ENCODE assay signal across 30 mouse cellular contexts in genomic region chr2:122185086-122185485, GRCm38 (mm10). TPM values are rescaled to one million over a fixed set of nuclear protein-coding genes. Genes with fewer than 3 reads are reported as not detected.
DNase-seq lines count a peak whose midpoint lies in the region; ATAC-seq lines count a peak whose summit lies in the region.
"Had no signal": no experiment of that assay in that cellular context is flagged by ENCODE, and none has a peak within 500 bp of the region (broad histone marks: within the 10 kb centered on the region; RNA-seq: fewer than 3 reads in every experiment).

No protein-coding gene starts in this region.

- H3K4me2 ChIP-seq in intestine, embryonic 15.5 days (replicated peaks): no peak overlapping the region
- H3K4me2 ChIP-seq: embryonic facial prominence, embryonic 13.5 days; embryonic facial prominence, embryonic 15.5 days; forebrain, embryonic 13.5 days; forebrain, embryonic 15.5 days had no signal

- H3K4me1 ChIP-seq in intestine, embryonic 15.5 days (replicated peaks): no peaks in the 10 kb centered on the region
- H3K4me1 ChIP-seq: embryonic facial prominence, embryonic 13.5 days; embryonic facial prominence, embryonic 15.5 days; forebrain, embryonic 10.5 days; forebrain, embryonic 13.5 days; forebrain, embryonic 15.5 days had no signal

- 0 out of 2 replicates have a peak, but pooled peaks have one; percentile 45 for ATAC-seq in common myeloid progenitor, adult 5-6 weeks (replicated peaks; ENCODE audit: low read depth, poor library complexity, severe bottlenecking)
- ATAC-seq in megakaryocyte, adult 5-6 weeks (ENCODE audit: poor library complexity, severe bottlenecking): peak; percentile 75
- no peak for ATAC-seq in intestine, embryonic 15.5 days
- ATAC-seq: activated CD4-positive, CD25-positive, alpha-beta regulatory T cell, adult 4 months; CD4-positive, CD25-positive, alpha-beta regulatory T cell, adult 4 months; forebrain, embryonic 13.5 days; forebrain, embryonic 15.5 days; forebrain, postnatal 0 days; Patski had no signal

- no peaks in the 10 kb centered on the region for H3K36me3 ChIP-seq in intestine, embryonic 15.5 days
- H3K36me3 ChIP-seq: embryonic facial prominence, embryonic 13.5 days; embryonic facial prominence, embryonic 15.5 days; forebrain, embryonic 10.5 days; forebrain, embryonic 15.5 days; G1E had no signal

- H3K4me3 ChIP-seq in intestine, embryonic 15.5 days (replicated peaks): no peak overlapping the region
- H3K4me3 ChIP-seq: embryonic facial prominence, embryonic 13.5 days; embryonic facial prominence, embryonic 15.5 days; erythroblast, embryonic 14.5 days; forebrain, embryonic 10.5 days; forebrain, embryonic 13.5 days; forebrain, embryonic 15.5 days had no signal

- H3K27ac ChIP-seq in intestine, embryonic 15.5 days: no peak overlapping the region
- H3K27ac ChIP-seq: embryonic facial prominence, embryonic 13.5 days; embryonic facial prominence, embryonic 15.5 days; forebrain, embryonic 10.5 days; forebrain, embryonic 13.5 days; forebrain, embryonic 15.5 days had no signal

- WGBS in intestine, embryonic 15.5 days: 84% methylated on average over 4 of the region's 4 CpGs

- no peak overlapping the region for H3K9ac ChIP-seq in intestine, embryonic 15.5 days
- H3K9ac ChIP-seq: embryonic facial prominence, embryonic 13.5 days; embryonic facial prominence, embryonic 15.5 days; forebrain, embryonic 13.5 days; forebrain, embryonic 15.5 days; forebrain, postnatal 0 days had no signal

- no peaks in the 10 kb centered on the region for H3K9me3 ChIP-seq in intestine, embryonic 15.5 days
- H3K9me3 ChIP-seq: embryonic facial prominence, embryonic 13.5 days; embryonic facial prominence, embryonic 15.5 days; forebrain, embryonic 10.5 days; forebrain, embryonic 13.5 days; forebrain, embryonic 15.5 days; G1E had no signal

- H3K27me3 ChIP-seq in intestine, embryonic 15.5 days (replicated peaks): no peaks in the 10 kb centered on the region
- H3K27me3 ChIP-seq: CH12.LX; embryonic facial prominence, embryonic 13.5 days; embryonic facial prominence, embryonic 15.5 days; forebrain, embryonic 13.5 days; forebrain, embryonic 15.5 days had no signal

- DNase-seq in A20 (ENCODE audit: low read depth, low spot score): peak; percentile 30
- DNase-seq in urinary bladder, postnatal 25 days (ENCODE audit: low spot score): no peak
- DNase-seq in kidney, postnatal 14 days: no peak
- DNase-seq: adrenal gland, adult 8-10 months; adrenal gland, postnatal 14 days; adrenal gland, postnatal 36 days; B cell, adult 2 months; cerebellum, adult 11-12 months; cerebellum, adult 2 months; cerebellum, adult 9-10 months; cerebellum, postnatal 10 days; cerebellum, postnatal 25 days; embryo, embryonic 11 days; forebrain, postnatal 0 days had no signal

RNA-seq across cellular contexts. Expression of gene Patl2, which starts 0.9 kb away (rescaled TPM):
- not detected in 2 replicates for total RNA-seq in common myeloid progenitor, adult 5-6 weeks (2017)
- not detected in 2 replicates for total RNA-seq in megakaryocyte, adult 5-6 weeks (2015)
- total RNA-seq in megakaryocyte, adult 5-6 weeks (2017): not detected in 2 replicates
- polyA plus RNA-seq in intestine, embryonic 15.5 days (2015; fragmentation: Nextera tagmentation; extraction: Ambion mirVana): not detected in 2 replicates
- total RNA-seq: adrenal gland, adult 18-20 months; adrenal gland, postnatal 36 days; CH12.LX; forebrain, postnatal 0 days had no signal
- polyA plus RNA-seq: embryonic facial prominence, embryonic 13.5 days; erythroblast, embryonic 14.5 days; forebrain, embryonic 10.5 days; forebrain, embryonic 13.5 days; forebrain, embryonic 15.5 days; forebrain, postnatal 0 days had no signal

RNA-seq across cellular contexts. Expression of gene Terb2, which starts 1.0 kb away (rescaled TPM):
- total RNA-seq in common myeloid progenitor, adult 5-6 weeks (2017): not detected in 2 replicates
- not detected in 2 replicates for total RNA-seq in megakaryocyte, adult 5-6 weeks (2015)
- not detected in 2 replicates for total RNA-seq in megakaryocyte, adult 5-6 weeks (2017)
- polyA plus RNA-seq in intestine, embryonic 15.5 days (2015; fragmentation: Nextera tagmentation; extraction: Ambion mirVana): not detected in 2 replicates
- total RNA-seq: adrenal gland, adult 18-20 months; adrenal gland, adult 8-10 months; adrenal gland, postnatal 14 days; adrenal gland, postnatal 36 days; CH12.LX; forebrain, postnatal 0 days; G1E had no signal
- polyA plus RNA-seq: activated CD4-positive, CD25-positive, alpha-beta regulatory T cell, adult 4 months; CD4-positive, CD25-positive, alpha-beta regulatory T cell, adult 4 months; cerebellum, adult 2 months; embryonic facial prominence, embryonic 11.5 days; embryonic facial prominence, embryonic 13.5 days; embryonic facial prominence, embryonic 15.5 days; erythroblast, embryonic 14.5 days; forebrain, embryonic 10.5 days; forebrain, embryonic 13.5 days; forebrain, embryonic 15.5 days; forebrain, postnatal 0 days; G1E; Patski had no signal

RNA-seq across cellular contexts. Expression of gene Trim69, which starts 24.6 kb away (rescaled TPM):
- not detected in 2 replicates for total RNA-seq in common myeloid progenitor, adult 5-6 weeks (2017)
- total RNA-seq in megakaryocyte, adult 5-6 weeks (2015): not detected in 2 replicates
- total RNA-seq in megakaryocyte, adult 5-6 weeks (2017): 0.33 TPM in 1 of 2 replicates, not detected in the other
- polyA plus RNA-seq in intestine, embryonic 15.5 days (2015; fragmentation: Nextera tagmentation; extraction: Ambion mirVana): 0.09 TPM in 1 of 2 replicates, not detected in the other
- total RNA-seq: adrenal gland, adult 8-10 months; adrenal gland, postnatal 14 days; forebrain, postnatal 0 days; G1E had no signal
- polyA plus RNA-seq: cerebellum, adult 2 months; embryonic facial prominence, embryonic 11.5 days; embryonic facial prominence, embryonic 13.5 days; embryonic facial prominence, embryonic 15.5 days; erythroblast, embryonic 14.5 days; forebrain, embryonic 10.5 days; forebrain, embryonic 13.5 days; forebrain, embryonic 15.5 days; forebrain, postnatal 0 days; G1E had no signal

RNA-seq across cellular contexts. Expression of gene B2m, which starts 37.6 kb away (rescaled TPM):
- total RNA-seq in common myeloid progenitor, adult 5-6 weeks (2017): 2,084 and 2,334 TPM in 2 replicates
- 5,498 and 5,622 TPM in 2 replicates for total RNA-seq in megakaryocyte, adult 5-6 weeks (2015)
- total RNA-seq in megakaryocyte, adult 5-6 weeks (2017): 2,725 and 3,039 TPM in 2 replicates
- polyA plus RNA-seq in intestine, embryonic 15.5 days (2015; fragmentation: Nextera tagmentation; extraction: Ambion mirVana): 367 and 406 TPM in 2 replicates

RNA-seq across cellular contexts. Expression of gene Sord, which starts 49.5 kb away (rescaled TPM):
- total RNA-seq in common myeloid progenitor, adult 5-6 weeks (2017): 79.5 and 86.8 TPM in 2 replicates
- total RNA-seq in megakaryocyte, adult 5-6 weeks (2015): 26.3 and 27.8 TPM in 2 replicates
- total RNA-seq in megakaryocyte, adult 5-6 weeks (2017): 34.9 and 36.1 TPM in 2 replicates
- 68.1 and 68.6 TPM in 2 replicates for polyA plus RNA-seq in intestine, embryonic 15.5 days (2015; fragmentation: Nextera tagmentation; extraction: Ambion mirVana)
